Mouse (Mus musculus) kidney, adult 9 months (tissue): ENCODE measurements around the gene Gabra5.

Experiments
- DNase-seq: peaks from one replicate; pipeline ENCODE4 v3.0.0; 2022

The Gabra5 gene

GRCm38 (mm10) chr7:57384112-57384511 lies 125.7 kb downstream of the Gabra5 start:
- peak; percentile 54 for DNase-seq

GRCm38 (mm10) chr7:57366013-57366390 lies 143.9 kb downstream of the Gabra5 start:
- DNase-seq = no peak

- DNase-seq = no peak
Observed at GRCm38 (mm10) chr7:57365134-57366012, 144.5 kb downstream of the Gabra5 start.

DNA sequence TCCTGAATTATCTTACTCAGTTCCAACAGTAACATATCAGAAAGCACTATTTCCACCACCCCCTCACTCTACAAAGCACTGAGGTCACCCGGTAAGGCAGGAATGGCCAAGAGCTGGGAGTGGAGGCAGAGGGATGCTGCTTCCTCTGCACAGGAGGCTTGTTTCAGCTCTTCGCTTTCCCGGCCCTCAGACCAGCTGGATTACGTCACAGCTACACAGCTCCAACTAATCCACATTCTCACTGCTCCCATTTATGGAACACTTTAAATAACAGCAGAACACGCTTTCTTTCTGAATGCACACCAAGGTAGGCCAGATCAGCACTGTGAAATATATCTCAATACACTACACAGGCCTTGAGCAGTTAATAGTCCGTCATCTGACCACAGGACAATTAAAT lies 146.0 kb downstream of the Gabra5 start:
- DNase-seq = no peak

DNA sequence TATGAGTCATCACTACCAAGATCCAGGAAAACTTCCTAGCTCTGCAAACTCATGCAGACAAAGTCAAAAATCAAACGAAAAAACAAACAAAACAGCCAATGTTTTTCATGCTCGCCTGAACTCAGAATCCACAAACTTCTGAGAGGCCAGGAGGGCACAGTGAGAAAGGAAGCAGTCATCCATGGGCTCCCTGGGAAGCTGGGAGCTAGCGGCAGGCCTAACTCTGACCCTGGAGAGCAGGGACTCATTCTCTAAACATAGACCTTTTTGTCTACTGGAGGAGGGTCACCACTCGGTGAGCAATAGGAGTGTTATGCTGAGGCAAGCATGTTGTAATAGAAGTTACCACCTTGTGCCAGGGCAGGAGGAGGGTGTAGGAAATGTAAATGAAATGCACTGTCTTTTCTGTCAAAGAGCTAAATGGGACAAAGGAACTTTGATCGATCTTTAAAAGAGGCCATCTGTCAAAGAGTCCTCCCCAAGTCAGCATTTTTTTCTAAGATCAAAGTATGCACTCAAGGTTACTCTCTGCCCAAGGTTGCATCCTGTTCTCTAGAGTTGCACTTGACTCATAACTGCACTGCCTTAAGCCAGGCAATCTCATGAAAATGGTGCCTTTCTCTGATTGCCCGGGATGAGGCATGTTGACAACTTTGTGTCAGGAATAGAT lies 151.9 kb downstream of the Gabra5 start:
- DNase-seq = peak; percentile 60
